ENCODE assay signal across 30 mouse cellular contexts in the genomic region with DNA sequence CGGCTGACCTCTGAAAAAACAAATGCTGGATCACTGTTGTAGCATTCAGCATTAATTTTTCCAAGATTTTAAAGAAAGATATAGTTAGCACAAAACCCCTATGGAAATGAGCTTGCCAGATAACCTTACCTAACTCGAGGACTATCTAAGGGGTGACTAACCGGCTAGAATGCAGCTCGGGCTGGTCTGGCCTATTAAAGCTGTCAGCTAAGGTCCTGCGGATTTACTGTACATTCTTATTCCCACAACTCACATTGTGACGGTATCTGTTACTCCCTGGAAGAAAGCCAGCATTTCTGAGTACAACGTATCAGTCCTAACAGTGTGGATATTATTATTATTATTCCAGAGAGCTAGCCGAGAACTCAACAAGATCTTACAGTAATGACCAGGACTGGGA.
DNase-seq lines count a peak whose midpoint lies in the region; ATAC-seq and TF ChIP-seq lines count a peak whose summit lies in the region.
"Had no signal": no experiment of that assay in that cellular context is flagged by ENCODE, and none has a peak within 500 bp of the region (broad histone marks: within the 10 kb centered on the region; RNA-seq: fewer than 3 reads in every experiment).

No protein-coding gene starts in this region.

- intact Hi-C loops in heart, postnatal 10 days (cut with DNase I) = no loop called here

- H3K4me2 ChIP-seq in heart, embryonic 15.5 days = no peak overlapping the region
- H3K4me2 ChIP-seq in midbrain, embryonic 11.5 days = no peak overlapping the region
- no peak overlapping the region for H3K4me2 ChIP-seq in midbrain, embryonic 13.5 days (replicated peaks)
- no peak overlapping the region for H3K4me2 ChIP-seq in hindbrain, embryonic 16.5 days (ENCODE audit: low read length)
- H3K4me2 ChIP-seq: embryonic facial prominence, embryonic 13.5 days; forebrain, embryonic 12.5 days; hindbrain, embryonic 15.5 days; intestine, embryonic 15.5 days; neural tube, embryonic 15.5 days had no signal

- H3K4me1 ChIP-seq in heart, embryonic 15.5 days (replicated peaks) = peaks cover 19% of the 10 kb centered on the region
- H3K4me1 ChIP-seq in midbrain, embryonic 11.5 days (ENCODE audit: control insufficient read depth, insufficient read depth, low read length) = peaks cover 19% of the 10 kb centered on the region
- H3K4me1 ChIP-seq in midbrain, embryonic 13.5 days (replicated peaks) = peaks cover 38% of the 10 kb centered on the region
- peaks cover 7% of the 10 kb centered on the region for H3K4me1 ChIP-seq in hindbrain, embryonic 16.5 days (ENCODE audit: control insufficient read depth, insufficient read depth, low read depth, low read length)
- H3K4me1 ChIP-seq: intestine, embryonic 15.5 days had no signal

- H3K9me3 ChIP-seq in heart, embryonic 15.5 days (replicated peaks) = no peaks in the 10 kb centered on the region
- no peaks in the 10 kb centered on the region for H3K9me3 ChIP-seq in midbrain, embryonic 11.5 days (ENCODE audit: control insufficient read depth, low read length)
- no peaks in the 10 kb centered on the region for H3K9me3 ChIP-seq in midbrain, embryonic 13.5 days
- H3K9me3 ChIP-seq in hindbrain, embryonic 16.5 days (ENCODE audit: control insufficient read depth, low read length) = no peaks in the 10 kb centered on the region
- H3K9me3 ChIP-seq: embryonic facial prominence, embryonic 13.5 days; forebrain, embryonic 12.5 days; hindbrain, embryonic 10.5 days; hindbrain, embryonic 15.5 days; intestine, embryonic 15.5 days; midbrain, embryonic 10.5 days; neural tube, embryonic 15.5 days had no signal

- no peak for ATAC-seq in heart, embryonic 15.5 days (replicated peaks; ENCODE audit: insufficient number of reproducible peaks, insufficient read depth, low FRiP score, low read depth)
- ATAC-seq in midbrain, embryonic 11.5 days (ENCODE audit: low FRiP score) = no peak
- ATAC-seq in midbrain, embryonic 13.5 days = no peak
- ATAC-seq in Patski = peak; percentile 85
- no peak for ATAC-seq in hindbrain, embryonic 16.5 days
- ATAC-seq: forebrain, postnatal 0 days; intestine, embryonic 15.5 days had no signal

- DNase-seq in heart, postnatal 10 days = no peak
- peak; percentile 51 for DNase-seq in midbrain, embryonic 11.5 days (ENCODE audit: low spot score, missing footprints)
- DNase-seq in Patski (ENCODE audit: low read depth, low spot score) = no peak
- DNase-seq in thymus, postnatal 36 days = no peak
- DNase-seq: adrenal gland, postnatal 14 days; cerebellum, adult 11 months; cerebellum, adult 9-10 months; cerebellum, postnatal 36 days; forebrain, postnatal 0 days; kidney, adult 2 months; kidney, postnatal 36 days; liver; lung, adult 2 months; lung, postnatal 14 days; retina, postnatal 1 day; right cerebral cortex, postnatal 14 days; thymus, postnatal 14 days had no signal

- POLR2A ChIA-PET in Patski (lab: Charles Lee) = no interaction called here

- WGBS in heart, embryonic 15.5 days = 26% methylated on average over 8 of the region's 8 CpGs
- 85% methylated on average over 8 of the region's 8 CpGs for WGBS in midbrain, embryonic 11.5 days
- WGBS in midbrain, embryonic 13.5 days = 69% methylated on average over 8 of the region's 8 CpGs
- WGBS in hindbrain, embryonic 16.5 days = 49% methylated on average over 8 of the region's 8 CpGs

- H3K4me3 ChIP-seq in heart, embryonic 15.5 days = no peak overlapping the region
- no peak overlapping the region for H3K4me3 ChIP-seq in midbrain, embryonic 11.5 days (ENCODE audit: low read depth, low read length)
- no peak overlapping the region for H3K4me3 ChIP-seq in midbrain, embryonic 13.5 days (replicated peaks)
- H3K4me3 ChIP-seq in hindbrain, embryonic 16.5 days (ENCODE audit: low read length) = no peak overlapping the region
- H3K4me3 ChIP-seq: embryonic facial prominence, embryonic 13.5 days; forebrain, embryonic 12.5 days; hindbrain, embryonic 10.5 days; hindbrain, embryonic 15.5 days; intestine, embryonic 15.5 days; layer of hippocampus, adult 2 months; left cerebral cortex, adult 2 months; midbrain, embryonic 10.5 days; neural tube, embryonic 15.5 days had no signal

- H3K36me3 ChIP-seq in heart, embryonic 15.5 days = no peaks in the 10 kb centered on the region; the same call in 1 of the 2 replicates
- no peaks in the 10 kb centered on the region for H3K36me3 ChIP-seq in midbrain, embryonic 11.5 days (ENCODE audit: control insufficient read depth, insufficient read depth, low read length)
- no peaks in the 10 kb centered on the region for H3K36me3 ChIP-seq in midbrain, embryonic 13.5 days
- H3K36me3 ChIP-seq in hindbrain, embryonic 16.5 days (ENCODE audit: control insufficient read depth, insufficient read depth, low read length) = no peaks in the 10 kb centered on the region
- H3K36me3 ChIP-seq: embryonic facial prominence, embryonic 13.5 days; forebrain, embryonic 12.5 days; hindbrain, embryonic 10.5 days; hindbrain, embryonic 15.5 days; intestine, embryonic 15.5 days; midbrain, embryonic 10.5 days; neural tube, embryonic 15.5 days had no signal

- CTCF ChIA-PET in Patski (lab: Charles Lee) = interaction anchor here (1.0 to 1.2 kb wide), 4 partner anchors 10 to 291 kb away, joined by 3 read pairs; no protein-coding TSS in a partner anchor

- H3K9ac ChIP-seq in heart, embryonic 15.5 days = no peak overlapping the region
- no peak overlapping the region for H3K9ac ChIP-seq in midbrain, embryonic 11.5 days (ENCODE audit: low read length)
- H3K9ac ChIP-seq in midbrain, embryonic 13.5 days (replicated peaks) = no peak overlapping the region
- no peak overlapping the region for H3K9ac ChIP-seq in hindbrain, embryonic 16.5 days (ENCODE audit: low read depth, low read length)
- H3K9ac ChIP-seq: embryonic facial prominence, embryonic 13.5 days; forebrain, embryonic 12.5 days; forebrain, postnatal 0 days; hindbrain, embryonic 15.5 days; intestine, embryonic 15.5 days; liver, embryonic 14.5 days; neural tube, embryonic 15.5 days had no signal

- H3K27me3 ChIP-seq in heart, embryonic 15.5 days = no peaks in the 10 kb centered on the region
- H3K27me3 ChIP-seq in midbrain, embryonic 11.5 days (ENCODE audit: control insufficient read depth, insufficient read depth, low read length) = no peaks in the 10 kb centered on the region
- H3K27me3 ChIP-seq in midbrain, embryonic 13.5 days = no peaks in the 10 kb centered on the region
- no peaks in the 10 kb centered on the region for H3K27me3 ChIP-seq in Patski
- H3K27me3 ChIP-seq in hindbrain, embryonic 16.5 days (replicated peaks; ENCODE audit: control insufficient read depth, insufficient read depth, low read length) = no peaks in the 10 kb centered on the region
- H3K27me3 ChIP-seq: forebrain, embryonic 12.5 days; hindbrain, embryonic 15.5 days; intestine, embryonic 15.5 days; neural tube, embryonic 15.5 days had no signal

- no peak for TF ChIP-seq CTCF in Patski (IDR thresholded peaks at IDR 0.05)

- H3K27ac ChIP-seq in heart, embryonic 15.5 days = peak overlapping the region; percentile 23; the same call in 1 of the 2 replicates
- H3K27ac ChIP-seq in midbrain, embryonic 11.5 days (ENCODE audit: low read depth, low read length) = no peak overlapping the region
- H3K27ac ChIP-seq in midbrain, embryonic 13.5 days = no peak overlapping the region
- no peak overlapping the region for H3K27ac ChIP-seq in hindbrain, embryonic 16.5 days (ENCODE audit: low read depth, low read length)
- H3K27ac ChIP-seq: embryonic facial prominence, embryonic 13.5 days; forebrain, embryonic 12.5 days; hindbrain, embryonic 10.5 days; hindbrain, embryonic 15.5 days; intestine, embryonic 15.5 days; layer of hippocampus, adult 2 months; left cerebral cortex, adult 2 months; liver, embryonic 14.5 days; midbrain, embryonic 10.5 days; neural tube, embryonic 15.5 days had no signal

- in situ Hi-C loops in Patski (cut with MboI; ENCODE audit: low pct_unique_long_range_greater_than_20kb) = no loop called here
